Mouse (Mus musculus): ENCODE data around the gene Ube2a. TPM values are rescaled to one million over a fixed set of nuclear protein-coding genes. Genes with fewer than 3 reads are reported as not detected.

Ube2a gene
- total and polyA plus RNA-seq, 3 experiments: 16.0 to 108 (median 53.4) TPM

GRCm38 (mm10) chrX:36852631-36853030, 21.1 kb upstream of the Ube2a start:
- DNase-seq (ENCODE audit: low spot score): no peak
- TF ChIP-seq POLR2AphosphoS5 (IDR thresholded peaks at IDR 0.05; ENCODE audit: insufficient replicate concordance, low read depth, low read length) (no peak), GATA1 (IDR thresholded peaks at IDR 0.05; ENCODE audit: borderline replicate concordance, low read length) (no peak), TAL1 (conservative IDR thresholded peaks at IDR 0.05; ENCODE audit: low read depth, low read length) (no peak), CTCF (IDR thresholded peaks at IDR 0.05; ENCODE audit: low read depth, low read length) (no peak), GATA2 (IDR thresholded peaks at IDR 0.05; ENCODE audit: borderline replicate concordance, low read depth, low read length) (no peak)

GRCm38 (mm10) chrX:36863766-36864608, 9.7 kb upstream of the Ube2a start:
- H3K4me1 ChIP-seq (ENCODE audit: insufficient read depth, low read depth, low read length): peaks cover 6% of the 10 kb centered on the region
- peak; percentile 79 for ATAC-seq (ENCODE audit: extremely low read depth, insufficient number of reproducible peaks, low FRiP score, poor library complexity, severe bottlenecking)
- no peaks in the 10 kb centered on the region for H3K27me3 ChIP-seq (ENCODE audit: insufficient read depth, low read length)
- TF ChIP-seq GATA2 (IDR thresholded peaks at IDR 0.05; ENCODE audit: borderline replicate concordance, low read depth, low read length): no peak
- no peak for TF ChIP-seq POLR2AphosphoS5 (IDR thresholded peaks at IDR 0.05; ENCODE audit: insufficient replicate concordance, low read depth, low read length)
- TF ChIP-seq GATA1 (IDR thresholded peaks at IDR 0.05; ENCODE audit: borderline replicate concordance, low read length): no peak
- TF ChIP-seq TAL1 (conservative IDR thresholded peaks at IDR 0.05; ENCODE audit: low read depth, low read length): no peak
- no peak for TF ChIP-seq CTCF (IDR thresholded peaks at IDR 0.05; ENCODE audit: low read depth, low read length)
- peaks cover 19% of the 10 kb centered on the region for H3K36me3 ChIP-seq (replicated peaks)
- H3K9me3 ChIP-seq (replicated peaks): no peaks in the 10 kb centered on the region
- DNase-seq (ENCODE audit: low spot score): peak; percentile 36
- H3K4me3 ChIP-seq (ENCODE audit: low read depth, low read length): peak overlapping the region; percentile 70

More at GRCm38 (mm10) chrX:36852631-36853030, 21.1 kb upstream of the Ube2a start:
- Histone ChIP-seq H3K4me3 (ENCODE audit: low read depth, low read length) (no peak overlapping the region), H3K27me3 (ENCODE audit: insufficient read depth, low read length) (no peaks in the 10 kb centered on the region), H3K36me3 (replicated peaks) (peaks cover 53% of the 10 kb centered on the region), H3K9me3 (replicated peaks) (no peaks in the 10 kb centered on the region), H3K4me1 (ENCODE audit: insufficient read depth, low read depth, low read length) (no peaks in the 10 kb centered on the region)
- ATAC-seq (ENCODE audit: extremely low read depth, insufficient number of reproducible peaks, low FRiP score, poor library complexity, severe bottlenecking): no peak

GRCm38 (mm10) chrX:36864609-36865328, 8.9 kb upstream of the Ube2a start:
- TF ChIP-seq CTCF (IDR thresholded peaks at IDR 0.05; ENCODE audit: low read depth, low read length) (no peak), GATA1 (IDR thresholded peaks at IDR 0.05; ENCODE audit: borderline replicate concordance, low read length) (no peak), TAL1 (conservative IDR thresholded peaks at IDR 0.05; ENCODE audit: low read depth, low read length) (no peak), GATA2 (IDR thresholded peaks at IDR 0.05; ENCODE audit: borderline replicate concordance, low read depth, low read length) (no peak)
- Histone ChIP-seq H3K4me1 (ENCODE audit: insufficient read depth, low read depth, low read length) (peaks cover 6% of the 10 kb centered on the region), H3K36me3 (replicated peaks) (peaks cover 15% of the 10 kb centered on the region), H3K27me3 (ENCODE audit: insufficient read depth, low read length) (no peaks in the 10 kb centered on the region), H3K9me3 (replicated peaks) (no peaks in the 10 kb centered on the region), H3K4me3 (ENCODE audit: low read depth, low read length) (peak overlapping the region; percentile 70; the same call in 1 of the 2 replicates)
- ATAC-seq (ENCODE audit: extremely low read depth, insufficient number of reproducible peaks, low FRiP score, poor library complexity, severe bottlenecking): no peak
- DNase-seq (ENCODE audit: low spot score): no peak

GRCm38 (mm10) chrX:36870372-36870771, 3.3 kb upstream of the Ube2a start:
- no peak for DNase-seq (ENCODE audit: low spot score)
- Histone ChIP-seq H3K36me3 (replicated peaks) (peaks cover under 1% of the 10 kb centered on the region), H3K4me3 (ENCODE audit: low read depth, low read length) (no peak overlapping the region), H3K4me1 (ENCODE audit: insufficient read depth, low read depth, low read length) (peaks cover 5% of the 10 kb centered on the region; the same call in 1 of the 2 replicates), H3K9me3 (replicated peaks) (no peaks in the 10 kb centered on the region), H3K27me3 (ENCODE audit: insufficient read depth, low read length) (no peaks in the 10 kb centered on the region)
- no peak for TF ChIP-seq CTCF (IDR thresholded peaks at IDR 0.05; ENCODE audit: low read depth, low read length)
- no peak for TF ChIP-seq GATA1 (IDR thresholded peaks at IDR 0.05; ENCODE audit: borderline replicate concordance, low read length)
- TF ChIP-seq GATA2 (IDR thresholded peaks at IDR 0.05; ENCODE audit: borderline replicate concordance, low read depth, low read length): no peak
- TF ChIP-seq POLR2AphosphoS5 (IDR thresholded peaks at IDR 0.05; ENCODE audit: insufficient replicate concordance, low read depth, low read length): no peak
- no peak for TF ChIP-seq TAL1 (conservative IDR thresholded peaks at IDR 0.05; ENCODE audit: low read depth, low read length)
- ATAC-seq (ENCODE audit: extremely low read depth, insufficient number of reproducible peaks, low FRiP score, poor library complexity, severe bottlenecking): no peak

- no peak for TF ChIP-seq CTCF (IDR thresholded peaks at IDR 0.05; ENCODE audit: low read depth, low read length)
- Histone ChIP-seq H3K36me3 (replicated peaks) (peaks cover 16% of the 10 kb centered on the region), H3K4me3 (ENCODE audit: low read depth, low read length) (peak overlapping the region; percentile 77), H3K27me3 (ENCODE audit: insufficient read depth, low read length) (no peaks in the 10 kb centered on the region), H3K9me3 (replicated peaks) (no peaks in the 10 kb centered on the region), H3K4me1 (ENCODE audit: insufficient read depth, low read depth, low read length) (peaks cover 8% of the 10 kb centered on the region; the same call in 1 of the 2 replicates)
- DNase-seq (ENCODE audit: low spot score) (peak; percentile 64), ATAC-seq (ENCODE audit: extremely low read depth, insufficient number of reproducible peaks, low FRiP score, poor library complexity, severe bottlenecking) (peak; percentile 45)
Observed at GRCm38 (mm10) chrX:36874178-36874696, 537 bp downstream of the Ube2a start.

GRCm38 (mm10) chrX:36874704-36875128, 1.0 kb downstream of the Ube2a start:
- no peak for TF ChIP-seq GATA1 (IDR thresholded peaks at IDR 0.05; ENCODE audit: borderline replicate concordance, low read length)
- TF ChIP-seq CTCF (IDR thresholded peaks at IDR 0.05; ENCODE audit: low read depth, low read length): no peak
- TF ChIP-seq GATA2 (IDR thresholded peaks at IDR 0.05; ENCODE audit: borderline replicate concordance, low read depth, low read length): no peak
- no peak for TF ChIP-seq TAL1 (conservative IDR thresholded peaks at IDR 0.05; ENCODE audit: low read depth, low read length)
- TF ChIP-seq POLR2AphosphoS5 (IDR thresholded peaks at IDR 0.05; ENCODE audit: insufficient replicate concordance, low read depth, low read length): no peak
- Histone ChIP-seq H3K27me3 (ENCODE audit: insufficient read depth, low read length) (no peaks in the 10 kb centered on the region), H3K9me3 (replicated peaks) (no peaks in the 10 kb centered on the region), H3K36me3 (replicated peaks) (peaks cover 20% of the 10 kb centered on the region), H3K4me1 (ENCODE audit: insufficient read depth, low read depth, low read length) (peaks cover 8% of the 10 kb centered on the region; the same call in 1 of the 2 replicates), H3K4me3 (ENCODE audit: low read depth, low read length) (peak overlapping the region; percentile 77)
- DNase-seq (ENCODE audit: low spot score) (peak; percentile 6), ATAC-seq (ENCODE audit: extremely low read depth, insufficient number of reproducible peaks, low FRiP score, poor library complexity, severe bottlenecking) (no peak)

Data from G1E (cell line).